Mouse (Mus musculus): ENCODE measurements around the gene Zfp473.
"Not testable (repeated sequence)": the region's sequence is repeated elsewhere in the genome, so short reads cannot be mapped to it uniquely, and the experiment has no call there.

Gene Zfp473

DNA sequence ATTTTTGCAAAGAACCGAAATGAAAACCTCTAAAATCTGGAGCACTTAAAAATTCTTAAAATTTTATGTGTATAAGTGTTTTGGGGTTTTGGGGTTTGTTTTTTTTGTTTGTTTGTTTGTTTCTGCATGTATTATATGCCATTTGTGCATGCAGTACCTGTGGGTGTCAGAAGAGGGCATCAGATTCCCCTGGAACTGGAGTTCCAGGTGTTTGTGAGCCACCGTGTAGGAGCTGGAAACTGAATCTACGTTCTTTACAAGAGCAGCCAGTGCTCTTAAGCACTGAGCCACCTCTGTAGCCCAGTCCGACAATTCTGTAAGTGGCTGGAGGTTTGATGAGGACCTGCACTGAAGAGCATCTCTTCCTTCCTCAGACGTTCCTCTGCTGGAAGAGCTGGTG lies 41.0 kb downstream of the Zfp473 start:
- no peak for DNase-seq (ENCODE audit: low spot score)

DNA sequence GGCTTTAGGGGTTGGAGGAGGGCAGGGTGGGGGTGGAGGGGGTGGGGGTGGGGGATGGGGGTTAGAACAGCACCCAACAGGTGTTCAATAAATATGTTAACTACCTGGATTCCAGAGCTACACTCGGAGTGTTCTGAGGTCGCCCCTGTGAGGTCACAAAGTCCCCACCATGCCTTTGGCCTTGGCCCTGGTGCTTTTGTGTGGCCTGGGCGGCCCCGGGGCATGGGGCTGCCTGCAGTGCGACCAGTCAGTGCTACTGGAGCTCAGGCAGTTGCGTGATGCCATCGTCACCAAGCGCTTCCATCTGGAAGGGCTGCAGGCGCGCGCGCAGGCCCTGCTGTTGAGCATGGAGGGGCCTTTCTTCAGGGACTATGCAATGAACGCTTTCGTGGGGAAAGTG lies 42.3 kb downstream of the Zfp473 start, which contains the start of gene Izumo2:
Gene Izumo2, plus strand, starts transcription at position 169 of the 400 bp plus-strand sequence.
- DNase-seq (ENCODE audit: low spot score): no peak

DNA sequence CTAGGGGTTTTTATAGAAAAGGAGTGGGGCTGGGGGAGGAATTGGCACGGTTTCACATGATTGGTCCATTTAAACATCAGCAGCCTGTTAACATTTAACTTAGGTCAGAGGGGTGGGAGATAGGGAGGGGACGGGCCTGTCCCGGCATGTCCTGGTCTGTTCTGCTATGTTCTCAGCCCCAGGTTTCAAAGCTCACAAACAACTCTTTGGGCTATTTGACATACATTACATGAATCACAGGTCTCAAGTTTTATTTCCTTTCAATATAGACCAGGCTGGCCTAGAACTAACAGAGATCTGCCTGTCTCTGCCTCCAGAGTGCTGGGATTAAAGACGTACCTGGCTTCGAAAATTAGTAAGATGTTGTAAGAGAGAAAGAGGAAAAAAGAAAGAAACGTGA lies 42.8 kb downstream of the Zfp473 start:
- DNase-seq (ENCODE audit: low spot score): not testable (repeated sequence)

GRCm38 (mm10) chr7:44707169-44707675 lies 43.6 kb downstream of the Zfp473 start:
- no peak for DNase-seq (ENCODE audit: low spot score)

DNA sequence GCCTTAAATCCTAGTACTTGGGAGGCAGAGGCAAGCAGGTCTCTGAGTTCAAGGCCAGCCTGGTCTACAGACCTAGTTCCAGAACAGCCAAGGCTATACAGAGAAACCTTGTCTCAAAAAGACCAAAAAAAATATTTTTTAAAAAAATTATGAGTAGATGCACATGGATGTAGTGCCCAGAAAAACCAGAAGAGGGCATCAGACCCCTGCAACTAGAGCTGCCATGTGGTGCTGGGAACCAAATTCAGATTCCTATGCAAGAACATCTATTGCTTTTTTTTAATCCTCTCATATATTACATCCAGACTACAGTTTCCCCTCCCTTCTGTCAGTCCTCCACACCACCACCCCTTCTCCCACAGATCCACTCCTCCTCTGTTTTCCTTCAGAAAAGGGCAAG lies 44.5 kb downstream of the Zfp473 start:
- no peak for DNase-seq (ENCODE audit: low spot score)

DNA sequence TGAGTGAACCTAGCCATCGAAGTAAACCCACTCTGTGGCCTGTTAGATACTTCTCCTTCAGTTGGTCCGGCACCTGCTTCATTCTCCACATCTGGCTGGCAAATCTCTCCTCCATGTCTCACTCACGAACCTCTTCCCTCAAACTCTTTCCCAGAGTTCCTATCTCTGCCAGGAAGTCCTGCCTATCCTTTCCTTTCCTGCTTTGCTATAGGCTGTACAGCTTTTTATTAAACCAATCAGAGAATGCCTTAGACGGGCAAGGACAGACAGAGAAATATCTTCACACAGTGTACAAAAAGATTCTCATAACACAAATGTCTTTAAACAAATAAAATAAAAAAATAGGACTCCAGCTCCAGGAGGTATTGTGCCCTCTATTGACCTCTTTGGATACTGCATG lies 45.8 kb downstream of the Zfp473 start:
- DNase-seq (ENCODE audit: low spot score): no peak

DNA sequence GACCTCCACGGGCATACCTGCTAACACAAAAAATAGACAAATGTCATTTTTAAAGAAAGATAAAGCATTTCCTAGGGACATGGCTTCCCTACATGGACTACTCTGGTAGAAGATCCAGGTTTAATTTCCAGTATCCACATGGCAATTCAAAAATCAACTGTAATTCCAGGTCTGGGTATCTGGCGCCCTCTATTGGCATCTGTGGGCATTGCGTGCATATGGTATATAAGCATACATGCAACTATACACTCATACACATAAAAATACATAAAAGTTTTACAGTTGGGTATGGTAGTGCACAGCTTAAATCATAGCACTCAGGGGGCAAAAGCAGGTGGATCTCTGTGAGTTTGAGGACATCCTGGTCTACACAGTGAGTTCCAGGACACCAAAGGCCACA lies 46.5 kb downstream of the Zfp473 start:
- DNase-seq (ENCODE audit: low spot score): no peak

DNA sequence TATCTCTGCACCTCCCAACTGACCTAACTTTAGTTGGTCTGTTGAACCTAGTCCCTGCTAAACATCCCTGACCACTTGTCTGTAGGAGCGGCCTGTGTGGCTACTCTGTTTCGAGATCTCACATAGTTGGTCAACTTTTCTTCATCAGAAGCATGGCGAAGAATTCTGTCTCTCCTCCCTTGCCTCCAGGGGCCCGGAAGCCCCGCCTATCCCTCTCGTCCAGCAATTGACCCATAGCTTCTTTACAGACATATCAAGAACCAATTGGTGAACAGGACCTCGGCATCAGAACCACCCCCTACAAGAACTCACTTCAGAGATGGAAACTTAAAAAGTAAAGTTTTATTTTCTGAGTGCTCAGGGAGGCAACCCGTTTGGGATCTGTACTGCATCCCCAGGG lies 47.9 kb downstream of the Zfp473 start:
- DNase-seq (ENCODE audit: low spot score): no peak

GRCm38 (mm10) chr7:44701921-44702320 lies 48.9 kb downstream of the Zfp473 start:
- no peak for DNase-seq (ENCODE audit: low spot score)

- DNase-seq (ENCODE audit: low spot score): no peak
These were observed 52.9 kb downstream of the Zfp473 start for GRCm38 (mm10) chr7:44697980-44698379.

GRCm38 (mm10) chr7:44697191-44697710 lies 53.6 kb downstream of the Zfp473 start:
- DNase-seq (ENCODE audit: low spot score): peak; percentile 80

GRCm38 (mm10) chr7:44695223-44695622 lies 55.6 kb downstream of the Zfp473 start:
- no peak for DNase-seq (ENCODE audit: low spot score)

DNA sequence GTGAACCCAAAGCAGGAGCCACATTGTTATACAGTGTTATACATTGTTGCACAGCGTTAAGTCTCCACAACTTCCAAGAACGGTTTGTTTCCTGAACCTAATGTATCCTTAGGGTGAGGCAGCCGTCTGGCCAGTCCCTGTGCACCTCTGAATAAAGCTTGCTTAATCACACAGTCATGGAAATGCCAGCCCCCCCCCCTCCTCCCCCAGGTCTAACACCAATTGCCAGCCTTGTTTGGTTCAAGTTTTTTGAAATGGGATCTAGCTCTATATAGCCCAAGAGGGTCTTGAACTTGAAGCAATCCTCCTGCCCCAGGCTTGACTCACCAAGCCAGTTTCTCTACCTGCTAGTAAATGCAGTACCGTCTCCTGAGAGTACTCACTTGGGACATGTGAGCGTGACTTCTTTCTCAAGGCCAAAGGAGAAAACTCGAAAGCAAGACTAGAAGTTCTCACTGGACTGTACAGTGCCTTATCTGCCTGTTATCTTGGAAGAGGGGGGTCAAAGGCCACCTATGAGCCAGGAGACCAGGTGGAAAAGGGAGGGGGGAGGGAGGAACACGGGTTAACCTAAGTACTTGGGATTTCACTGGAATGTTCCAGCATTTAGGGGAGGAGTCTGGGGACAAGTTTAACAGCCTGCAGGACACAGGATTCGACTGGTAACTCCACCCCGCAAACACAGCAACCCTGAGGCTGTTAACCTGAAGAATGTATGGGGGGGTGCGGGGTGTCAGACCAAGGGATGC lies 57.2 kb downstream of the Zfp473 start:
- no peak for DNase-seq (ENCODE audit: low spot score)

GRCm38 (mm10) chr7:44689331-44689730 lies 61.5 kb downstream of the Zfp473 start:
- no peak for DNase-seq (ENCODE audit: low spot score)

- DNase-seq (ENCODE audit: low spot score): no peak
These were observed 62.0 kb downstream of the Zfp473 start for GRCm38 (mm10) chr7:44688890-44689289.

DNA sequence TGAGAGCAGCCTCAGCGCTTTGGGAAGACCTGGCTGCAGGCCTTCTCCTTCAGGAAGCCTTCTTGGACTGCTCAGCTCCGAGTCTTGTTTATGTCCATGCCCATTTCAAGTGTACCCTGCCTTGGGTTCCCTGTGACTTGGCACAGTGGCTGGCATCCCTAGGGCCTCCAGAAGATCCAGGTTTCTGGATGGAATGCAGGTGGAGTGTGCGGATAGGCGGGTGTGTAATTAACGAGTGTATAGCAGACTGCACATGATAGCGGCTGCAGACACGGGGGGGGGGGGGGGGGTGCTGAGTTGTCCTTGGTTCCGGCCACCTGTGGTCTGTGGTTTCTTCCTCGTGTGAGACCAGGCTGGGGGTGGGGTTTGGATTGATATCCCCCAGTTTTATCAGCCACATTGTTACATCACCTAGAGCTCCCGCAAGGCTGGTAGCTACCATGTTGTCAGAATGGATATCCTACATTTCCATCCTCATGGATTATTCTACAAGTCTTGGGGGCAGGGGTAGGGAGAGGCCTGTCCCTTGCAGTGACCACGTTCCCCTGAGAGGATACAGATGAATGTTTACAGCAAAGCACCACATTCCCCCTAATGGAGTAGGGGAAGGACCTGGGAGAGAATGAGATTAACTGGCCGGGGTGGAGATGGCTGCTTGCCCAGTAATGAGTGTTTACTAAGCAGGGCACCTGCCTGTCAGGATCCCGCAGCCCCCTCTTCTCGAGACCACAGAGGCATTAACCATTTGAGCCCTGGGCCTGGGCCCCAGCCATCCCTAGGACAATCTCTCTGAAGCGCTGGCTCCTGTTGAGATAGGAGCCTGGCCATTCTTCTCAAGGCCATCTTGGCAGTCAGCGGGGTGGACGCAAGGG lies 65.1 kb downstream of the Zfp473 start:
- peak; percentile 54 for DNase-seq (ENCODE audit: low spot score)

- no peak for DNase-seq (ENCODE audit: low spot score)
These were observed 67.2 kb downstream of the Zfp473 start for GRCm38 (mm10) chr7:44683656-44684055.

All from ovary, postnatal 36 days (tissue).